Mouse (Mus musculus): ENCODE data around the gene Pth2.
"Not testable (repeated sequence)": the region's sequence is repeated elsewhere in the genome, so short reads cannot be mapped to it uniquely, and the experiment has no call there.

Pth2 gene

GRCm38 (mm10) chr7:45180896-45181477 is at the start of gene Pth2:
TSS of gene Pth2 (plus strand) at chr7:45180995.
- DNase-seq: no peak

GRCm38 (mm10) chr7:45131850-45132249 is 48.9 kb upstream of the Pth2 start:
- peak; percentile 12 for DNase-seq

GRCm38 (mm10) chr7:45133446-45134159 is 47.2 kb upstream of the Pth2 start:
- DNase-seq: peak; percentile 13

- peak; percentile 26 for DNase-seq
Measured at GRCm38 (mm10) chr7:45134544-45135026, 46.2 kb upstream of the Pth2 start.

GRCm38 (mm10) chr7:45135370-45135769 is 45.4 kb upstream of the Pth2 start:
- DNase-seq: no peak

GRCm38 (mm10) chr7:45135993-45136567 is 44.7 kb upstream of the Pth2 start, which contains the start of the genes Gm45713 and Flt3l:
TSS of gene Gm45713 (minus strand) at chr7:45136231.
TSS of gene Flt3l (minus strand) at chr7:45136432.
- DNase-seq: peak; percentile 93

GRCm38 (mm10) chr7:45137171-45138006 is 43.4 kb upstream of the Pth2 start:
- peak; percentile 14 for DNase-seq

- no peak for DNase-seq
Measured at GRCm38 (mm10) chr7:45138403-45138802, 42.4 kb upstream of the Pth2 start.

GRCm38 (mm10) chr7:45139904-45140723 is 40.7 kb upstream of the Pth2 start:
- no peak for DNase-seq

GRCm38 (mm10) chr7:45141319-45141718 is 39.5 kb upstream of the Pth2 start:
- DNase-seq: no peak

GRCm38 (mm10) chr7:45141914-45142313 is 38.9 kb upstream of the Pth2 start:
- no peak for DNase-seq

GRCm38 (mm10) chr7:45144368-45145174 is 36.2 kb upstream of the Pth2 start:
- no peak for DNase-seq

GRCm38 (mm10) chr7:45145460-45145859 is 35.3 kb upstream of the Pth2 start:
- no peak for DNase-seq

GRCm38 (mm10) chr7:45147267-45147666 is 33.5 kb upstream of the Pth2 start:
- DNase-seq: no peak

GRCm38 (mm10) chr7:45147899-45148298 is 32.9 kb upstream of the Pth2 start:
- no peak for DNase-seq

GRCm38 (mm10) chr7:45148534-45149098 is 32.2 kb upstream of the Pth2 start:
- DNase-seq: no peak

GRCm38 (mm10) chr7:45149545-45149944 is 31.2 kb upstream of the Pth2 start:
- DNase-seq: no peak

- DNase-seq: no peak
Measured at GRCm38 (mm10) chr7:45150321-45150720, 30.5 kb upstream of the Pth2 start.

- DNase-seq: no peak
Measured at GRCm38 (mm10) chr7:45151303-45151702, 29.5 kb upstream of the Pth2 start.

GRCm38 (mm10) chr7:45153052-45153451 is 27.7 kb upstream of the Pth2 start:
- DNase-seq: not testable (repeated sequence)

GRCm38 (mm10) chr7:45153586-45153985 is 27.2 kb upstream of the Pth2 start:
- no peak for DNase-seq
